Mouse (Mus musculus): Measurements from ENCODE around the gene Capn2. TPM values are rescaled to one million over a fixed set of nuclear protein-coding genes. Genes with fewer than 3 reads are reported as not detected.
A peak's percentile ranks its signal among the peaks of the same experiment; 100 is the strongest.

The Capn2 gene
- polyA plus RNA-seq, 1 experiment: 148 TPM

DNA sequence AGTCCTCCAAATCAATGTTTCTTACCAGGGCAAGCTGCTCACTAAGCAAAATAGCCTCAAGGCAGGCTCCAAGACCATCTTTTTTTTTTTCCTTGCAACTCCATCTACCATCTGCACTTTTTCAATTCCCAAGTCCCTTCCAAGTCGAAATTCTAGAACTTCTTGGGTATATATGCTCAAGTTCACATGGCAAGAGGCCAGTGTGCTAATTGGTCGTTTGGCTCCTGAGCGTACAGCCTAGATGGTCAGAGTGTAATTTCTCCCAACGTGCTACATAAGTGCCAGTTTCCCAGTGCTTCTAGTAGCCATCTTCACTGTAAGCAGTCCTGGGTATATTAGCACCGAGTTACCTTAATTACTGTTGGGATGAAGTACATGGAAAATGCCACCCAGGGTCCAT is 5.6 kb upstream of the Capn2 start:
- Histone ChIP-seq H3K27me3 (ENCODE audit: control insufficient read depth, insufficient read depth, insufficient read length) (no peaks in the 10 kb centered on the region), H3K4me2 (ENCODE audit: low read depth) (no peak overlapping the region), H3K79me2 (ENCODE audit: control insufficient read depth, insufficient read depth) (no peaks in the 10 kb centered on the region), H3ac (ENCODE audit: control insufficient read depth, insufficient read length) (no peak overlapping the region), H3K4me3 (no peak overlapping the region), H3K36me3 (ENCODE audit: control insufficient read depth, insufficient read depth) (no peaks in the 10 kb centered on the region)
- no peak for TF ChIP-seq MAX (IDR thresholded peaks at IDR 0.05; ENCODE audit: low read depth)
- no peak for TF ChIP-seq CEBPB (IDR thresholded peaks at IDR 0.05; ENCODE audit: insufficient read depth, poor library complexity, severe bottlenecking)
- TF ChIP-seq MYOG (IDR thresholded peaks at IDR 0.05; ENCODE audit: control insufficient read depth in 1 of 3, insufficient read depth in 1 of 3, insufficient read length in 2 of 3, low read depth in 2 of 3): no peak
- TF ChIP-seq E2F4 (IDR thresholded peaks at IDR 0.05; ENCODE audit: insufficient read depth): no peak
- TF ChIP-seq USF1 (IDR thresholded peaks at IDR 0.05; ENCODE audit: low read depth): no peak
- TF ChIP-seq TCF12 (IDR thresholded peaks at IDR 0.05; ENCODE audit: insufficient read depth, poor library complexity, severe bottlenecking): no peak
- no peak for TF ChIP-seq POLR2AphosphoS2 (IDR thresholded peaks at IDR 0.05; ENCODE audit: insufficient read length, low read depth)
- TF ChIP-seq MYOD1 (IDR thresholded peaks at IDR 0.05; ENCODE audit: control insufficient read depth in 1 of 3, insufficient read length in 2 of 3, low read depth in 2 of 3): no peak
- no peak for TF ChIP-seq REST (IDR thresholded peaks at IDR 0.05; ENCODE audit: insufficient read depth, insufficient read length)
- no peak for TF ChIP-seq SRF (IDR thresholded peaks at IDR 0.05; ENCODE audit: control insufficient read depth, insufficient read length, low read depth)
- no peak for TF ChIP-seq POLR2A (IDR thresholded peaks at IDR 0.05; ENCODE audit: insufficient read length, low read depth)

DNA sequence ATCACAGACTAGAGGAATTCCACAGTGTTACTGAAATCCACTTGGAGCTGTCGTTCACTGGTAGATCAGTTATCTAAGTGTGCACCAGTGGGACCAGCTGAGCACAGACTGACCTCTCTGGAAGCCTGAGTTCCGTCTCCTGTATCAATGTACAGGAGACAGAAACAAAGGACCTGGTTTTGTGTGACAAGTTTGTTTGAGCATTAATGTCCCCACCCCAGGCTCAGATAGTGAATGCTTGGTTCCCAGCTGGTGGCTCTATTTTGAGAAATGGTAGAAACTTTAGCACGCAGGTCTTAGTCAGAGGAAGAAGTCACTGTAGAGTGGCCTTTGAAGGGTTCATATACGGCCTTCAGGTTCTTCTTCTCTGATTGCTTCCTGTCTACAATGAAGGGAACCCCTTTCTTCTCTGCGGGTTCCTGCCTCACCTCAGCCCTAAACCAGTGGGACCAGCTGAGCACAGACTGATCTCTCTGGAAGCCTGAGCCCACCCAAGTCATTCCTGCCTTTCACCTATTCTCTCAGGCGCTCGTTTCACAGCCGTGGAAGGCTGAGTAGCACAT is 3.6 kb upstream of the Capn2 start:
- no peaks in the 10 kb centered on the region for H3K27me3 ChIP-seq (ENCODE audit: control insufficient read depth, insufficient read depth, insufficient read length)
- no peaks in the 10 kb centered on the region for H3K36me3 ChIP-seq (ENCODE audit: control insufficient read depth, insufficient read depth)
- H3ac ChIP-seq (ENCODE audit: control insufficient read depth, insufficient read length): no peak overlapping the region
- peaks cover 10% of the 10 kb centered on the region for H3K79me2 ChIP-seq (ENCODE audit: control insufficient read depth, insufficient read depth)
- peak overlapping the region; percentile 100 for H3K4me2 ChIP-seq (ENCODE audit: low read depth)
- TF ChIP-seq MYOD1 (IDR thresholded peaks at IDR 0.05; ENCODE audit: control insufficient read depth in 1 of 3, insufficient read length in 2 of 3, low read depth in 2 of 3): no peak
- no peak for TF ChIP-seq POLR2AphosphoS2 (IDR thresholded peaks at IDR 0.05; ENCODE audit: insufficient read length, low read depth)
- no peak for TF ChIP-seq CEBPB (IDR thresholded peaks at IDR 0.05; ENCODE audit: insufficient read depth, poor library complexity, severe bottlenecking)
- TF ChIP-seq TCF3 (IDR thresholded peaks at IDR 0.05; ENCODE audit: insufficient read length, low read depth): no peak
- TF ChIP-seq POLR2A (IDR thresholded peaks at IDR 0.05; ENCODE audit: insufficient read length, low read depth): no peak
- no peak for TF ChIP-seq SRF (IDR thresholded peaks at IDR 0.05; ENCODE audit: control insufficient read depth, insufficient read length, low read depth)
- no peak for TF ChIP-seq MYOG (IDR thresholded peaks at IDR 0.05; ENCODE audit: control insufficient read depth in 1 of 3, insufficient read depth in 1 of 3, insufficient read length in 2 of 3, low read depth in 2 of 3)
- TF ChIP-seq E2F4 (IDR thresholded peaks at IDR 0.05; ENCODE audit: insufficient read depth): no peak
- TF ChIP-seq TCF12 (IDR thresholded peaks at IDR 0.05; ENCODE audit: insufficient read depth, poor library complexity, severe bottlenecking): no peak
- TF ChIP-seq MAX (IDR thresholded peaks at IDR 0.05; ENCODE audit: low read depth): no peak
- TF ChIP-seq USF1 (IDR thresholded peaks at IDR 0.05; ENCODE audit: low read depth): no peak
- no peak for TF ChIP-seq REST (IDR thresholded peaks at IDR 0.05; ENCODE audit: insufficient read depth, insufficient read length)
- H3K4me3 ChIP-seq: no peak overlapping the region

- H3K4me2 ChIP-seq (ENCODE audit: low read depth): peak overlapping the region; percentile 100
- TF ChIP-seq CEBPB (IDR thresholded peaks at IDR 0.05; ENCODE audit: insufficient read depth, poor library complexity, severe bottlenecking): no peak
- TF ChIP-seq POLR2AphosphoS2 (IDR thresholded peaks at IDR 0.05; ENCODE audit: insufficient read length, low read depth): peak; percentile 74
- TF ChIP-seq TCF12 (IDR thresholded peaks at IDR 0.05; ENCODE audit: insufficient read depth, poor library complexity, severe bottlenecking): peak; percentile 35
- TF ChIP-seq MAX (IDR thresholded peaks at IDR 0.05; ENCODE audit: low read depth): peak; percentile 42
- peak in 2 of 3 experiments; percentile 66 to 79 for TF ChIP-seq MYOG (IDR thresholded peaks at IDR 0.05; ENCODE audit: control insufficient read depth in 1 of 3, insufficient read depth in 1 of 3, insufficient read length in 2 of 3, low read depth in 2 of 3)
- peak; percentile 62 for TF ChIP-seq POLR2A (IDR thresholded peaks at IDR 0.05; ENCODE audit: insufficient read length, low read depth)
- TF ChIP-seq USF1 (IDR thresholded peaks at IDR 0.05; ENCODE audit: low read depth): peak; percentile 95
- no peak for TF ChIP-seq TCF3 (IDR thresholded peaks at IDR 0.05; ENCODE audit: insufficient read length, low read depth)
- TF ChIP-seq REST (IDR thresholded peaks at IDR 0.05; ENCODE audit: insufficient read depth, insufficient read length): no peak
- TF ChIP-seq E2F4 (IDR thresholded peaks at IDR 0.05; ENCODE audit: insufficient read depth): no peak
- TF ChIP-seq MYOD1 (IDR thresholded peaks at IDR 0.05; ENCODE audit: control insufficient read depth in 1 of 3, insufficient read length in 2 of 3, low read depth in 2 of 3): peak; percentile 38 to 54 (median 38)
- no peak for TF ChIP-seq SRF (IDR thresholded peaks at IDR 0.05; ENCODE audit: control insufficient read depth, insufficient read length, low read depth)
- no peaks in the 10 kb centered on the region for H3K27me3 ChIP-seq (ENCODE audit: control insufficient read depth, insufficient read depth, insufficient read length)
- H3K79me2 ChIP-seq (ENCODE audit: control insufficient read depth, insufficient read depth): peaks cover 17% of the 10 kb centered on the region
- H3K36me3 ChIP-seq (ENCODE audit: control insufficient read depth, insufficient read depth): no peaks in the 10 kb centered on the region
- H3K4me3 ChIP-seq: peak overlapping the region; percentile 88
- no peak overlapping the region for H3ac ChIP-seq (ENCODE audit: control insufficient read depth, insufficient read length)
Observed at GRCm38 (mm10) chr1:182520091-182520937, 2.9 kb upstream of the Capn2 start.

DNA sequence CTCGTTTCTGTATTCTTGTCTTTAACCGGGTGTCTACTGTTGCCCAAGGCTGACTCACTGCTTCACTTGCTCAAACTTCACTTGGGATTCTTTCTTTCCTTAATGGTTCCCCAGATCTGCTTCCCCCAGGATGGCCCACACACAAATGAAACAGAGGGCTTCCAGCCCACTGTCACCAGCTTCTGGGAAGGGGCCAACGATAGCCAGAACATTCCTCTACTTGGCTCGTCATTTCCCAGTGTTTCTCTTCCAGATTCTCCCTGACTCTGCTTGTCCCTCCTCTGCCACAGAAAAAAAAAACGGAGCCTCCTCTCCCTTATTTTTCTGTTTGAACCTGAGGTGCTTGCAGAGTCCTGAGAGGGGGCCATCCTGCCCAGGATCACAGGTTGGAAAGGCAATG is 1.9 kb upstream of the Capn2 start:
- TF ChIP-seq CEBPB (IDR thresholded peaks at IDR 0.05; ENCODE audit: insufficient read depth, poor library complexity, severe bottlenecking): no peak
- TF ChIP-seq POLR2A (IDR thresholded peaks at IDR 0.05; ENCODE audit: insufficient read length, low read depth): no peak
- no peak for TF ChIP-seq USF1 (IDR thresholded peaks at IDR 0.05; ENCODE audit: low read depth)
- H3K27me3 ChIP-seq (ENCODE audit: control insufficient read depth, insufficient read depth, insufficient read length): no peaks in the 10 kb centered on the region
- peaks cover 27% of the 10 kb centered on the region for H3K79me2 ChIP-seq (ENCODE audit: control insufficient read depth, insufficient read depth)
- H3K4me2 ChIP-seq (ENCODE audit: low read depth): peak overlapping the region; percentile 100
- peaks cover 6% of the 10 kb centered on the region for H3K36me3 ChIP-seq (ENCODE audit: control insufficient read depth, insufficient read depth)
- H3ac ChIP-seq (ENCODE audit: control insufficient read depth, insufficient read length): no peak overlapping the region
- H3K4me3 ChIP-seq: peak overlapping the region; percentile 88
